Mouse (Mus musculus) CD4-positive naive resting alpha-beta T cell, adult 57 days (primary cell): Measurements from ENCODE around the gene Gm14325. TPM values are rescaled to one million over a fixed set of nuclear protein-coding genes. Genes with fewer than 3 reads are reported as not detected.

Experiments
- total RNA-seq: library from RNA; stranded (reverse); gene quantifications from one replicate; pipeline ENCODE4 v1.2.4, GENCODE M21; 2023

The Gm14325 gene
- total RNA-seq, result 2.9 TPM

DNA sequence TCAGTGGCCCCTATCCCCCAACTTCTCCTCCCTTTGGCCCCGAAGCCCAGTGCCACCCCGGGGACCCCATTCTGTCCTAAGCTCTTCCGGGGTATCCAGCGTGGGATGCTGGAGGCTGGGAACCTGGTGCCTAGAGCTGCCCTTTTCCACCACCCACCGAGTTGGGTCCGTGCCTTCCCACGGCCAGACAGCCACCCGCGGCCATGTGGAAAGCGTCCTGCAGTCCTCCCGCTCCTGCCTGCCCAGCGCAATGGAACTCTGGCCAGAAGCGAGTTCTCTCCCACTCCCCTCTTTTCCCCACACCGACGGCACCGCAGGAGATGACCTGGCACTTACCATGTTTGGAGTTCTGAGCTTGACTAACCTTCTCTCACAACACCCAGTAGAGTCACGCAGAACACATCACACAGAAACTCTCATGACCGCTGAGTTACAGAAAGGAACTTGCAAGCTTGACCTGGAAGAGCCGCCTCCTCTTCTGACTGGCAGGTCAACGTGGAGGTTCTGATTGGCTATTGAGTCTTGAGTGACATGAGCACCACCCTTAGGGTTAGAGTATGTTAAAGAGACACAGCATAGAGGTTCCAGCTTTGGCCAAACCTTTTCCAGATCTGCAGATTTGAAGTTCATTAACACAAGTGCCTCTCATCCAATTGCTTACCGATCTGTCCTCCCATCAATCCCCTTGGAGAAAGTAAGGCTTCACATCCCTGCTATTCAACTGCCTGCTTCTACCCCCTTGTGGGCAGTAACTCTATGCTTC is at the start of gene Gm14325:
Gene Gm14325 (minus strand): TSS at position 436 of the 763 bp plus-strand sequence.

Other genes with a start within 250 kb of the Gm14325 start
- gene Gm14322, start 81.0 kb downstream of the Gm14325 start, total RNA-seq, result 3.2 TPM
- gene Gm14327, start 56.8 kb upstream of the Gm14325 start, total RNA-seq, result 4.3 TPM
- not detected for gene Zfp972, start 85.3 kb upstream of the Gm14325 start, total RNA-seq
- 10.1 TPM for gene Gm14326, start 117.0 kb upstream of the Gm14325 start, total RNA-seq
- gene Zfp971, start 182.9 kb upstream of the Gm14325 start, total RNA-seq, result 8.8 TPM
- 7.5 TPM for gene Zfp931, start 238.1 kb upstream of the Gm14325 start, total RNA-seq